Mouse (Mus musculus) G1E (cell line): Measurements from ENCODE around the gene Polr3b. TPM values are rescaled to one million over a fixed set of nuclear protein-coding genes. Genes with fewer than 3 reads are reported as not detected.

Experiments used
- ATAC-seq: 2 replicates; pipeline ENCODE4 v1.8.0; 2016; ENCODE audit warnings: mild to moderate bottlenecking; ENCODE audit not compliant: insufficient number of reproducible peaks, poor library complexity, low FRiP score, severe bottlenecking; ENCODE audit errors: extremely low read depth
- DNase-seq: peaks from one replicate; pipeline ENCODE4 v3.0.0; 2012; ENCODE audit warnings: low spot score
- H3K27me3 ChIP-seq: 2 replicates; pipeline ENCODE4 v1.6.1; 2012; ENCODE audit warnings: mild to moderate bottlenecking, low read length, inconsistent platforms; ENCODE audit not compliant: insufficient read depth
- H3K36me3 ChIP-seq: replicated peaks from 2 replicates; pipeline ENCODE3; 2012; ENCODE audit warnings: mild to moderate bottlenecking, inconsistent platforms
- H3K4me1 ChIP-seq: 2 replicates; pipeline ENCODE4 v1.6.1; 2012; ENCODE audit warnings: low read depth, low read length, inconsistent platforms, mixed read lengths; ENCODE audit not compliant: insufficient read depth
- H3K4me3 ChIP-seq: 2 replicates; pipeline ENCODE4 v1.5.1; 2012; ENCODE audit warnings: low read depth, mild to moderate bottlenecking, inconsistent platforms, low read length, moderate library complexity, mixed read lengths
- H3K9me3 ChIP-seq: replicated peaks from 2 replicates; pipeline ENCODE4 v1.6.1; 2012; ENCODE audit warnings: inconsistent platforms
- CTCF ChIP-seq: IDR thresholded peaks from 2 replicates; pipeline ENCODE4 v1.5.1; 2012; ENCODE audit warnings: low read depth, low read length, inconsistent platforms, mixed read lengths
- GATA1 ChIP-seq: IDR thresholded peaks from 2 replicates; pipeline ENCODE4 v1.6.1; 2012; ENCODE audit warnings: borderline replicate concordance, low read length, inconsistent platforms, mixed read lengths
- GATA2 ChIP-seq: IDR thresholded peaks from 2 replicates; pipeline ENCODE4 v1.6.1; 2012; ENCODE audit warnings: low read depth, low read length, inconsistent platforms, borderline replicate concordance
- POLR2AphosphoS5 ChIP-seq: IDR thresholded peaks from 2 replicates; pipeline ENCODE4 v1.6.1; 2012; ENCODE audit warnings: low read depth, low read length, inconsistent platforms; ENCODE audit not compliant: insufficient replicate concordance
- TAL1 ChIP-seq: conservative IDR thresholded peaks from 2 replicates; pipeline ENCODE4 v1.6.1; 2012; ENCODE audit warnings: low read depth, low read length, inconsistent platforms, mixed read lengths
- polyA plus RNA-seq: library from polyadenylated mRNA; stranded (reverse); fragments of >175 nt; gene quantifications from 2 replicates; pipeline ENCODE4 v1.2.3, GENCODE M21; 2012
- total RNA-seq, 2 experiments: library from RNA; stranded (forward) in 1 of 2; stranded (reverse) in 1 of 2; fragments of 200-1000 nt in 1 of 2; fragments of >200 nt in 1 of 2; fragmentation: Nextera tagmentation in 1 of 2; gene quantifications; 2 replicates each; pipeline ENCODE4 v1.2.3; 2014 to 2017

Gene Polr3b
- total and polyA plus RNA-seq, 3 experiments: 5.6 to 27.2 (median 21.9) TPM

DNA sequence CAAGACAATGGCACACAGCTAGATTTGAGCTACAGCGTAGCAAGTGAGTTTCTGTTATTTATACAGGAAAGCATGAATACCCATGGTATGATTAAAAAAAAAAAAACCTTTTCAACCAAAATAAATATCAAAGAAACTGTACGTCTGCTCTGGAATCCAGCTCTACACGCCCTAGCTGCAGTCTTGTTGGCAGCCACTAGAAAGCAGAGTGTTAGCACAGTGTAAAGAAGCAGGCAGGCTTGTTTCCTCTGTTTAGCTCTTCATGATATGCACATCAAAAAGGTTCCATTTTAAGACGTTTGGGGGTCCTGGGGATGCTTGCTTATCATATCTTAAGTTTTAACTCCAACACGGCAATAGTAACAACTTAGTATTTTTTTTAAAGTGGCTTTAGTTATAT is 89.8 kb downstream of the Polr3b start:
- H3K27me3 ChIP-seq: no peaks in the 10 kb centered on the region
- ATAC-seq (no peak), DNase-seq (no peak)
- H3K36me3 ChIP-seq: peaks cover 78% of the 10 kb centered on the region
- TF ChIP-seq POLR2AphosphoS5 (no peak), GATA2 (no peak)
- H3K4me1 ChIP-seq: peaks cover 13% of the 10 kb centered on the region
- H3K4me3 ChIP-seq: no peak overlapping the region
- no peaks in the 10 kb centered on the region for H3K9me3 ChIP-seq

- no peaks in the 10 kb centered on the region for H3K27me3 ChIP-seq
- ATAC-seq (no peak), DNase-seq (no peak)
- H3K36me3 ChIP-seq: peaks cover 79% of the 10 kb centered on the region
- H3K4me3 ChIP-seq: no peak overlapping the region
- no peaks in the 10 kb centered on the region for H3K9me3 ChIP-seq
- TF ChIP-seq GATA1 (no peak), GATA2 (no peak), POLR2AphosphoS5 (no peak), CTCF (no peak), TAL1 (no peak)
- H3K4me1 ChIP-seq: peaks cover 8% of the 10 kb centered on the region
Measured at GRCm38 (mm10) chr10:84712532-84712931, 90.4 kb downstream of the Polr3b start.

DNA sequence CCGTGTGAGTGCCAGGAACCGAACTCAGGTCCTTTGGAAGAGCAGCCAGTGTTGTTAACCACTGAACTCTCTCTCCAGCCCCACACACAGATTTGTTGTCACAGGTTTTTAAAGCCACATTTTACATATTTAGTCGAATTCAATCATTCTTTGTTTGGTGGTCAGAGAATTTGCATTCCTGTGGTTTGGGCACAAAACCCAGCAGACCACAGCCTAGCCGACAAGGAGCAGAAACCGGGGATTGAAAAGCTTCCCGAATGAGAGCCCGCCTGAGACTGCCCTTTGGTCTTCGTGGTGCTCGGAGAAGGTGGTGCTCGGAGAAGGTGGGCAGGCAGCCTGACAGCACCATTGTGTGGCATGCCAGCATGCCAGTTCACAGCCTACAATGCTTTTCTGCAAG is 91.0 kb downstream of the Polr3b start:
- TF ChIP-seq POLR2AphosphoS5: no peak
- H3K36me3 ChIP-seq: peaks cover 83% of the 10 kb centered on the region
- no peak overlapping the region for H3K4me3 ChIP-seq
- ATAC-seq (no peak), DNase-seq (no peak)
- H3K9me3 ChIP-seq: no peaks in the 10 kb centered on the region
- H3K4me1 ChIP-seq: peaks cover 4% of the 10 kb centered on the region; the same call in 1 of the 2 replicates
- H3K27me3 ChIP-seq: no peaks in the 10 kb centered on the region

DNA sequence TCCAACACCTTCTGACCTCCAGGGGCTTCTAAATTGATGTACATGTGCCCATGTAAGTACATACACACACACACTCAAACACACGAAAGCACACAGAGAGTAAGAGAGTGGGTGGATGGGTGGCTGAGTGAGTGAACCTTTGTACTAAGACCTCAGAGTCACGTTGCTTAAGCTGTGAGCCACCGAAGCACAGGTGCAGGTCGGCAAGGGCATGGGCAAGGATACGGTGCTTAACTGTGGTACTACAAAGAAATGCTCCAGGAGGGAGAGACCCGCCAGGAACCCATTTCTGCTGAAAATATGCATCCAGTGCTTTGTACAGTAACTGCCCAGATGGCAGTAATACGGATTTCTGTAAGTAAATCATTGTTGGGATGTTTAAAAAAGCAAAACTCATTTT is 93.5 kb downstream of the Polr3b start:
- DNase-seq (no peak), ATAC-seq (no peak)
- Histone ChIP-seq H3K4me1 (no peaks in the 10 kb centered on the region), H3K9me3 (no peaks in the 10 kb centered on the region), H3K4me3 (no peak overlapping the region), H3K36me3 (peaks cover 90% of the 10 kb centered on the region), H3K27me3 (no peaks in the 10 kb centered on the region)
- TF ChIP-seq TAL1 (no peak), CTCF (no peak), GATA1 (no peak), GATA2 (no peak), POLR2AphosphoS5 (no peak)

- TF ChIP-seq CTCF (no peak), GATA2 (no peak), POLR2AphosphoS5 (no peak), GATA1 (no peak), TAL1 (no peak)
- H3K36me3 ChIP-seq: peaks cover 93% of the 10 kb centered on the region
Measured at GRCm38 (mm10) chr10:84716581-84716980, 94.5 kb downstream of the Polr3b start.

DNA sequence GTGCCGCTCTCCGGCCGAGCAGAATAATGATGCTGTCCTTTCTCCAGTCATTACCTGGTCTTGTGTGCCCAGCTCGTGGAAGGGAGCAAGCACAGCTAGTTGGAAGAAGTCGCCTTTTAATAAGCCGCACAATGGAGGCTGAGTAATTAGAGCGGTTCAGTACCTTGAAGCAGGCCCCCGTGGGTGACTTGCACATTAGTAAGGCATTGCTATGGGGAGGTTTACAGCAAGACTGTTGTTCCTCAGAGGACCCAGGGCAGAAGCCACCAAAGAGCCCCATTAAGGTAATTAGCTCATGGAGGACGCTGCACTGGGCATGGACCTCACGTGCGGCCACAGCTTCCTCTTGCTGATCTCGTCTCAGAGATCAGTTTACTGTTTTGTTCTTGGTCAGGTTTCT is 100.6 kb downstream of the Polr3b start:
- Histone ChIP-seq H3K4me1 (peaks cover 31% of the 10 kb centered on the region), H3K4me3 (no peak overlapping the region), H3K27me3 (no peaks in the 10 kb centered on the region), H3K36me3 (peaks cover 96% of the 10 kb centered on the region), H3K9me3 (no peaks in the 10 kb centered on the region)
- DNase-seq (no peak), ATAC-seq (no peak)
- TF ChIP-seq POLR2AphosphoS5: no peak
- TF ChIP-seq CTCF: no peak
- no peak for TF ChIP-seq GATA1
- no peak for TF ChIP-seq GATA2
- TF ChIP-seq TAL1: no peak

More at GRCm38 (mm10) chr10:84716581-84716980, 94.5 kb downstream of the Polr3b start:
- Histone ChIP-seq H3K4me3 (no peak overlapping the region), H3K4me1 (no peaks in the 10 kb centered on the region), H3K9me3 (no peaks in the 10 kb centered on the region), H3K27me3 (no peaks in the 10 kb centered on the region)
- ATAC-seq (no peak), DNase-seq (no peak)

DNA sequence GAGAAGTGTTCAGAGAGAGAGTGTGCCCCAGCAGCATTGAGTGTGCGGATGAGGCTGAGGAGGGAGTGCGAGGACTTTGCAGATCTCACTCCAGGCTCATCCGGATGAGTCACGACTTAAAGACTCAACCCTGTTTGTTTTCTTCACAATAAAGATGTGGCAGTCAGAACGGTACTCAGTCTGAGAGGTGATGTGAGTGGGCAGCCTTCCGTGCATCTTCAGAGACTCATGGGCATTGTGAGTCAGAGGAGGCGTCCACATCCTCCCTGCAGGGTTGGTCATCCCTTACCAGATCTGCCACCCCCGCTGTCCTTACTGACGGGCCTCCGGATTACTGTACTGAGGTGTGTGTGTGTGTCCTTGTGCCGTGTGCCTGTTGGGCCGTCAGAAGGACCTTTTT is 104.9 kb downstream of the Polr3b start:
- peaks cover 61% of the 10 kb centered on the region for H3K36me3 ChIP-seq
- H3K27me3 ChIP-seq: no peaks in the 10 kb centered on the region; the same call in 1 of the 2 replicates
- DNase-seq (no peak), ATAC-seq (no peak)
- no peak overlapping the region; the same call in 1 of the 2 replicates for H3K4me3 ChIP-seq
- no peak for TF ChIP-seq GATA2
- no peak for TF ChIP-seq TAL1
- TF ChIP-seq CTCF: no peak
- TF ChIP-seq GATA1: no peak
- TF ChIP-seq POLR2AphosphoS5: no peak
- H3K4me1 ChIP-seq: peaks cover 41% of the 10 kb centered on the region
- H3K9me3 ChIP-seq: no peaks in the 10 kb centered on the region
